Mouse (Mus musculus) spleen, adult 2 months (tissue): ENCODE measurements around the gene Thumpd1. TPM values are rescaled to one million over a fixed set of nuclear protein-coding genes. Genes with fewer than 3 reads are reported as not detected.

ENCODE experiments used
- DNase-seq, 2 experiments: peaks; one replicate each; pipeline versions ENCODE4 v3.0.0 to v3.0.0-alpha.2; 2012 to 2021; ENCODE audit warnings: low spot score in 2 of 2, low read depth in 1 of 2
- H3K27ac ChIP-seq: fragments of 200-500 bp; 2 replicates; pipeline ENCODE4 v1.5.1; 2012; ENCODE audit warnings: low read length, inconsistent platforms; ENCODE audit not compliant: insufficient read depth
- H3K27me3 ChIP-seq: fragments of 200-500 bp; 2 replicates; pipeline ENCODE4 v1.6.1; 2012; ENCODE audit warnings: mild to moderate bottlenecking, moderate library complexity, low read length, inconsistent platforms; ENCODE audit not compliant: control insufficient read depth, insufficient read depth
- H3K36me3 ChIP-seq: fragments of 200-500 bp; 2 replicates; pipeline ENCODE4 v1.6.1; 2012; ENCODE audit warnings: mild to moderate bottlenecking, low read length, inconsistent platforms; ENCODE audit not compliant: control insufficient read depth, insufficient read depth
- H3K4me1 ChIP-seq: fragments of 200-500 bp; 2 replicates; pipeline ENCODE4 v1.6.1; 2011; ENCODE audit warnings: inconsistent platforms; ENCODE audit not compliant: control insufficient read depth, insufficient read depth, insufficient read length
- H3K4me3 ChIP-seq: fragments of 200-500 bp; 2 replicates; pipeline ENCODE4 v1.5.1; 2011; ENCODE audit warnings: mild to moderate bottlenecking, inconsistent platforms; ENCODE audit not compliant: insufficient read depth, insufficient read length; ENCODE audit errors: extremely low read depth
- CTCF ChIP-seq: fragments of 200-500 bp; IDR thresholded peaks from 2 replicates; pipeline ENCODE4 v1.5.1; 2011; ENCODE audit warnings: mild to moderate bottlenecking, inconsistent platforms; ENCODE audit not compliant: insufficient read depth, insufficient read length, insufficient replicate concordance; ENCODE audit errors: extremely low read depth
- POLR2A ChIP-seq: fragments of 200-500 bp; IDR thresholded peaks from 2 replicates; pipeline ENCODE4 v1.6.1; 2011; ENCODE audit warnings: low read depth, low read length, inconsistent platforms
- WGBS: fragments of 180-500 bp; shearing (Covaris S2); methylation state at CpG from one replicate; pipeline ENCODE4 v1.1.7; 2018; 5-methylcytosine and 5-hydroxymethylcytosine counted together
- polyA plus RNA-seq: library from polyadenylated mRNA; depleted of rRNA; stranded (reverse); fragments of >200 nt; gene quantifications from 2 replicates; pipeline ENCODE4 v1.2.3, GENCODE M21; 2012

Gene Thumpd1
- polyA plus RNA-seq, 1 experiment, result 8.1 TPM

DNA sequence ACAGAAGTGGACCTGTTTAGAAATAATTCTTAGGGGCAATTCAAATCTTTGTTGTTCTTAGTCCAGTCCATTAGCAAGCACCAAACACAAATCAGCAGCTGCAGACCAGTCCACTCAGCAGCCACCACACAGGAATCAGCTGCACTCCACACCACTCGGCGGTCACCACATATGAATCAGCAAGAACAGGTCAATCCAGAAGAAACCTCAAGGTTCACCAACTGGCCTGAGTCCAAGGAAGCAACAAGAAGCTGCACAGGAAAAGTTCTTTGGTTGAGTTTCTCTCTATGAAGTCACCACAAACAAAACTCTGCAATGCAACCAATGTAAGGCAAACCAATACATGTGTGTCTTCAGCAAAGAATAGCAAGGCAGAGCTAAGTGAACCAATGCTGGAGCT lies 7.0 kb upstream of the Thumpd1 start:
- Histone ChIP-seq H3K27ac (no peak overlapping the region), H3K4me1 (no peaks in the 10 kb centered on the region)
- WGBS, result 64% methylated on average over 2 of the region's 2 CpGs

DNA sequence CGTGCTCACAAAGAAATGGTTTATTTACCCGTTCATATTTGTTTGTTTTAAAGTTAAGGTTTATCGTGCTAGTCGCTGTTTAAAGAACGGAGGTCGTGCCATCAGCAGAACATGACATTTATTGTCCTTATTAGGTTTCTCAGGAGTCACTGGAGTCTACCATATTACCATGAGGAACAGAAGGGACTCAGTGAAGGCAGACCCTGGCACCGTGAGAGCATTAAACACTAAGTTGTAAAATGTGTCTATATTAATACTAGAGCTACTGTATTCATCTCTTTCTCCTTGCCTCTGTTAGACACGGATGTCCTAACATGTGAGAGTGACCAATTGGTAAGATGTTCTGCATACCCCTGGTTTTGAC lies 331 bp upstream of the Thumpd1 start:
- Histone ChIP-seq H3K36me3 (peaks cover 17% of the 10 kb centered on the region), H3K4me3 (peak overlapping the region; percentile 72), H3K27ac (no peak overlapping the region; the same call in 1 of the 2 replicates), H3K4me1 (no peaks in the 10 kb centered on the region; the same call in 1 of the 2 replicates), H3K27me3 (no peaks in the 10 kb centered on the region)
- WGBS, result 14% methylated on average over 8 of the region's 8 CpGs
- no peak for DNase-seq
- TF ChIP-seq POLR2A, result no peak
- TF ChIP-seq CTCF, result no peak

More for the DNA sequence above, 7.0 kb upstream of the Thumpd1 start:
- no peak for DNase-seq
- TF ChIP-seq CTCF, result no peak
- TF ChIP-seq POLR2A, result no peak
- H3K36me3 ChIP-seq, result no peaks in the 10 kb centered on the region
- no peak overlapping the region for H3K4me3 ChIP-seq
- H3K27me3 ChIP-seq, result no peaks in the 10 kb centered on the region

DNA sequence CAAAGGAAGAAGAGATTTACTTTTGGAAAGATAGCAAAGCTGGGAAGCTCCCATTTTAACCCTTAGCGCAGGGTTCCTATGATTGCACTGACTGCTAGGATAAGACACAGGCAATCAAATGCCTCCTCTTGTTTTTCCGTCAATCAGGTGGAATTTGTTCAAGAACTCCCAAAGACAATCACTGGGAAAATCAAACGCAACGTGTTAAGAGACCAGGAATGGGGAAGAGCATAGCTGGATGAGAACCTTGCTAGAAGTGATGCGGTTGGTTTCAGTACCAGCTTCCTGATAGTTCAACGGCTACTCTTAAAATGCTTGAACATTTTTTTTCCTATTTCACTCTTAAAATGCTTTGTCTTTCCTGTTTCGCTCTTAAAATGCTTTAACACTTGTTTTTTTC lies 6.5 kb downstream of the Thumpd1 start:
- peaks cover 17% of the 10 kb centered on the region for H3K36me3 ChIP-seq
- no peak for TF ChIP-seq POLR2A
- no peak for TF ChIP-seq CTCF
- no peak overlapping the region for H3K4me3 ChIP-seq
- H3K4me1 ChIP-seq, result no peaks in the 10 kb centered on the region
- no peak for DNase-seq
- no peaks in the 10 kb centered on the region for H3K27me3 ChIP-seq
- WGBS, result 92% methylated on average over 7 of the region's 7 CpGs
- no peak overlapping the region for H3K27ac ChIP-seq

DNA sequence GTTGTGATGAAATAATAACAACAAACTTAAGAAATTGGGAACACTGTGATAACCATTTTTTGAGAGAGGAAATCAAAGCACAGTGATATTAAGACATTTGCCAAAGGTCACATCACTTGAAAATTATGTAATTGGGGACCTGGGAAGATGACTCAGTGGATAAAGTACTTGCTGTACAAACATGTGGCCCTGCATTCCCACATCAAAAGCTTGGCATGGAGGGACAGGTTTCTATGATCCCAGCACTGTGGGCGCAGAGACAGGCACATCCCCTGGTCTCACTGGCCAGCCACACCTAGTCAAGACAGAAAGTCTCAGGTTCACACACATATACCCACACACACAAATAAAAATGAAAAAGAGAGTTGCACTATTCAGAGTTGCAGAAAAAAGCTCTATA lies 25.7 kb downstream of the Thumpd1 start:
- H3K27ac ChIP-seq, result no peak overlapping the region
- no peaks in the 10 kb centered on the region for H3K27me3 ChIP-seq
- no peak for TF ChIP-seq CTCF
- TF ChIP-seq POLR2A, result no peak
- no peak for DNase-seq
- H3K4me1 ChIP-seq, result no peaks in the 10 kb centered on the region
- WGBS, result 74% methylated on average over 1 of the region's 1 CpGs
- H3K36me3 ChIP-seq, result no peaks in the 10 kb centered on the region
- no peak overlapping the region for H3K4me3 ChIP-seq

DNA sequence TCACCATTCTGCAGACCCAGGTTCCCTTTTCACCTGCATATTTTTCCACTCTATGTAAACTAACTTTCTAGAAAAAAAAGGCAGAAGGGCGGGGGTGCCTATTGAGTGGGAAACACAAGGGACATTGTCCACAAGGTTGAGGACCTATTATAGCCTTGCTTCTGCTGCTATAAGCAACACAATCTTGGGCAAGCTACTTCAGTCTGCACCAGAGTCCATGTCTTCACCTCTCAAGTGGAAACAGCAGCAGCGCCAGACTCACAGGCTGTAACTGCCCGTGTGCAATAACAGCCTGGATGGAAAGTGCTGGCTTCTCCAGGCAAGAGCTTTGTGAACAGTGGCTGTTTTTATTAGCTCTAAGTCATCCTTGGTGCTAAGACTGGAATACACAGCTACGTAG lies 28.3 kb downstream of the Thumpd1 start:
- H3K36me3 ChIP-seq, result no peaks in the 10 kb centered on the region
- no peak overlapping the region for H3K27ac ChIP-seq
- TF ChIP-seq CTCF (no peak), POLR2A (no peak)
- H3K4me1 ChIP-seq, result no peaks in the 10 kb centered on the region
- no peak for DNase-seq
- H3K4me3 ChIP-seq, result no peak overlapping the region
- no peaks in the 10 kb centered on the region for H3K27me3 ChIP-seq
- WGBS, result 77% methylated on average over 4 of the region's 4 CpGs

DNA sequence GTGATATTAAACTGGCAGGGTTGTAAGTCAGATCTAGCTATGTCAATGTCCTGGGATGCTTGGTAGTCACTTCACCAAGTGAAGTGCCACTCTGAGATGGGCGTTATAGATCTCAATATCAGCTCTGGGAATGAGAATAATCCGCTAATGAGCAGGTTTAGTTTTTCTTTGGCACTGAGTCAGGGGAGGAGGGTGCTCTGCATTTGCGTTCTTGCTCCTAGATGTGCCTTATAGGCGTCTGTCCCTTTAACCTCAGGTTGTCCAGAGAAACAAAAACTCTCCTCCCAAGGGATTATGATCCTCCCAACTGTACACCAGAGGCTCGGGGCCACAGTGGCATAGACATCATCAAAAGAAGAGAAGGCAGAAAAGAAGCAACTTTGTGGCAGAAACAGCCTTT lies 30.9 kb downstream of the Thumpd1 start, which contains the start of gene Acsm4:
Gene Acsm4 (plus strand): TSS at position 301 of the 400 bp plus-strand sequence.
- Histone ChIP-seq H3K36me3 (no peaks in the 10 kb centered on the region), H3K4me3 (no peak within 1 kb of the TSS), H3K27ac (no peak within 1 kb of the TSS), H3K27me3 (no peaks in the 10 kb centered on the region), H3K4me1 (no peaks in the 10 kb centered on the region)
- no peak for DNase-seq
- TF ChIP-seq POLR2A (no peak), CTCF (no peak)
- 71% methylated on average over 5 of the region's 5 CpGs for WGBS

DNA sequence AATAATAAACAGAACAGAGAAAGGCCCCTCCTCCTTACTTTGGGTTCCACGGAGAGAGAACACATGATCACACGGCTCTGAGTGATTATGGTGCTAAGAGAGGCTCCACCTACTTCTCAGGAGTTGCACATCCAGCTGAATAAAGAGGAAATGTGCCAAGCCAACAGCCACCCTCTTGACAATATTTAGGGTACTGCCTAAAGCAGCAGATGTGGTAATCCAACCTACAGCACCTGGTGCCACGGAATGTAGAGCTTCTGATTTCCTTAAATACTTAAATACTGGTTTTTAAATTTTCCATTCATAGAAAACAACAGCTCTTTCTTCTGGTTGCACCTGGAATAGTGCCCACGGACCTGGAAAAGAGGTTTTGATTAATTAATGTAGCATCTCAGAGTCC lies 37.9 kb downstream of the Thumpd1 start:
- whole genome bisulfite sequencing, result 51% methylated on average over 4 of the region's 4 CpGs
- no peak overlapping the region for H3K4me3 ChIP-seq
- H3K27ac ChIP-seq, result no peak overlapping the region
- no peak for TF ChIP-seq POLR2A
- TF ChIP-seq CTCF, result no peak
- no peaks in the 10 kb centered on the region for H3K36me3 ChIP-seq
- DNase-seq, result no peak
- H3K27me3 ChIP-seq, result no peaks in the 10 kb centered on the region
- H3K4me1 ChIP-seq, result no peaks in the 10 kb centered on the region

DNA sequence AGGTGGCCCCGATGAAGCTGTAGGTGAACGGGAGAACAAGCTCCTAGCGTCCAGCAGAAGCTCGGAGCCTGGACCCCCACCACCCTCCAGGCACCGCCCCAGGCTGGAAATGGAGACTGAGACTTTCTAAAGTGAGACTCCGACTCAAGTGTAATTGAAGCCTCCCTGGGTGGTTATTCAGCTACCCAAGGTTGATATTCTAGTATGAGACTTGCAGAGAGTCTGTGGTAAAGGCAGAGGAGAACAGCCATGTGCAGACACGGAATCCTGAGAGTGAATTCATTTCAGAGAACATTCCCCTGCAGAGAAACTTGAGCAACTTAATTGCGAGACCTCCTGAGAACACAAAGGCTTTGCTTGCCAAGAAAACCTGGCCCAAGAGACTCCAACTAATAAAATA lies 40.5 kb downstream of the Thumpd1 start:
- 78% methylated on average over 8 of the region's 8 CpGs for WGBS
- H3K36me3 ChIP-seq, result no peaks in the 10 kb centered on the region
- no peaks in the 10 kb centered on the region for H3K4me1 ChIP-seq
- H3K27me3 ChIP-seq, result no peaks in the 10 kb centered on the region
- H3K27ac ChIP-seq, result no peak overlapping the region
- no peak overlapping the region for H3K4me3 ChIP-seq
- TF ChIP-seq CTCF (no peak), POLR2A (no peak)
- no peak for DNase-seq
